Comparison of ENCODE assay signal across 16 mouse cellular contexts in the genomic region with DNA sequence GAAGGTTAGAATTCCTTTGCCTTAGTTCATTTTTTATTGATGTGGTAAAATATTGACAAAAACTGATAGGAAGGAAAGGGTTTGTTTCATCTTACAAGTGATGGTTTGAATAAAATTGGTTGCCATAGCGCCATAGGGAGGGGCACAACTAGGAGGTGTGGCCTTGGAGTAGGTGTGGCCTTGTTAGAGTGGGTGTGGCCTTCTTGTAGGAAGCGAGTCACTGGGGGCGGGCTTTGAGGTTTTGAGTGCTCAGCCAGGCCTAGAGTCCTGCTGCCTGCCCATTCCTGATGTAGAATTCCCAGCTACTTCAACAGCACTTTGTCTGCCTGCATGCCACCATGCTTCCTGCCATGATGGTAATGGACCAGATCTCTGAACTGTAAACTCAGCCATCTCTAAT.
"Had no signal": no experiment of that assay in that cellular context is flagged by ENCODE, and none has a peak within 500 bp of the region (broad histone marks: within the 10 kb centered on the region; RNA-seq: fewer than 3 reads in every experiment).

No protein-coding gene starts in this region.

- H3K4me1 ChIP-seq: limb, embryonic 15.5 days; liver, embryonic 12.5 days; neural tube, embryonic 13.5 days; stomach, embryonic 15.5 days had no signal

- H3K9me3 ChIP-seq: limb, embryonic 15.5 days; liver, embryonic 12.5 days; neural tube, embryonic 13.5 days; stomach, embryonic 15.5 days had no signal

- H3K4me2 ChIP-seq: limb, embryonic 15.5 days; liver, embryonic 12.5 days; lung, embryonic 14.5 days; midbrain, embryonic 11.5 days; neural tube, embryonic 13.5 days; stomach, embryonic 15.5 days had no signal

- H3K9ac ChIP-seq: limb, embryonic 15.5 days; liver, embryonic 12.5 days; lung, embryonic 14.5 days; neural tube, embryonic 13.5 days; stomach, embryonic 15.5 days had no signal

- H3K36me3 ChIP-seq: limb, embryonic 15.5 days; liver, embryonic 12.5 days; neural tube, embryonic 13.5 days; stomach, embryonic 15.5 days had no signal

- H3K27me3 ChIP-seq: limb, embryonic 15.5 days; liver, embryonic 12.5 days; megakaryocyte, embryonic 14.5 days; neural tube, embryonic 13.5 days; stomach, embryonic 15.5 days had no signal

- H3K4me3 ChIP-seq: limb, embryonic 15.5 days; liver, embryonic 12.5 days; megakaryocyte, embryonic 14.5 days; neural tube, embryonic 13.5 days; stomach, embryonic 15.5 days had no signal

- ATAC-seq: liver, embryonic 12.5 days; midbrain, embryonic 16.5 days had no signal

- H3K27ac ChIP-seq: kidney, postnatal 0 days; limb, embryonic 15.5 days; liver, embryonic 12.5 days; neural tube, embryonic 13.5 days; stomach, embryonic 15.5 days had no signal

- DNase-seq: kidney, postnatal 36 days; layer of hippocampus, adult 9-11 months; layer of hippocampus, postnatal 36 days; lung, embryonic 14.5 days; lung, postnatal 10 days; lung, postnatal 4 days; right cerebral cortex, postnatal 14 days; thymus, postnatal 4 days had no signal
